Mouse (Mus musculus) megakaryocyte, embryonic 14.5 days (primary cell): ENCODE data around the gene Gm26558. TPM values are rescaled to one million over a fixed set of nuclear protein-coding genes. Genes with fewer than 3 reads are reported as not detected.
A peak's percentile ranks its signal among the peaks of the same experiment; 100 is the strongest.

ENCODE experiments used
- H3K27me3 ChIP-seq: replicated peaks from 2 replicates; pipeline ENCODE3; 2012; ENCODE audit warnings: inconsistent platforms
- H3K36me3 ChIP-seq: replicated peaks from 2 replicates; pipeline ENCODE3; 2012; ENCODE audit warnings: low read length, inconsistent platforms, mixed read lengths
- H3K4me1 ChIP-seq: 2 replicates; pipeline ENCODE4 v1.6.1; 2012; ENCODE audit warnings: inconsistent platforms
- H3K4me3 ChIP-seq: replicated peaks from 2 replicates; pipeline ENCODE3; 2012; ENCODE audit warnings: moderate library complexity, mild to moderate bottlenecking, inconsistent platforms
- H3K9me3 ChIP-seq: 2 replicates; pipeline ENCODE4 v1.6.1; 2012; ENCODE audit warnings: inconsistent platforms
- FLI1 ChIP-seq: IDR thresholded peaks from 2 replicates; pipeline ENCODE4 v1.6.1; 2012; ENCODE audit warnings: low read length, inconsistent platforms, mixed read lengths
- GATA1 ChIP-seq: IDR thresholded peaks from 3 replicates; pipeline ENCODE4 v1.6.1; 2012; ENCODE audit warnings: mixed read lengths, low read length, inconsistent platforms, borderline replicate concordance
- polyA plus RNA-seq: library from polyadenylated mRNA; stranded (reverse); fragments of >175 nt; gene quantifications from 2 replicates; pipeline ENCODE4 v1.2.3, GENCODE M21; 2012; ENCODE audit warnings: low replicate concordance; ENCODE audit not compliant: insufficient read depth

Gene Gm26558
- 3.1 and 16.9 TPM in 2 replicates for polyA plus RNA-seq

- Histone ChIP-seq H3K36me3 (peaks cover 23% of the 10 kb centered on the region), H3K27me3 (peaks cover 11% of the 10 kb centered on the region), H3K4me1 (peaks cover 58% of the 10 kb centered on the region), H3K4me3 (peak within 1 kb of the TSS; percentile 99), H3K9me3 (no peaks in the 10 kb centered on the region)
- TF ChIP-seq GATA1 (no peak), FLI1 (no peak)
Observed at GRCm38 (mm10) chr2:70661715-70662495, at the start of gene Gm26558. Gene Gm26558, minus strand, starts transcription at chr2:70662108.

DNA sequence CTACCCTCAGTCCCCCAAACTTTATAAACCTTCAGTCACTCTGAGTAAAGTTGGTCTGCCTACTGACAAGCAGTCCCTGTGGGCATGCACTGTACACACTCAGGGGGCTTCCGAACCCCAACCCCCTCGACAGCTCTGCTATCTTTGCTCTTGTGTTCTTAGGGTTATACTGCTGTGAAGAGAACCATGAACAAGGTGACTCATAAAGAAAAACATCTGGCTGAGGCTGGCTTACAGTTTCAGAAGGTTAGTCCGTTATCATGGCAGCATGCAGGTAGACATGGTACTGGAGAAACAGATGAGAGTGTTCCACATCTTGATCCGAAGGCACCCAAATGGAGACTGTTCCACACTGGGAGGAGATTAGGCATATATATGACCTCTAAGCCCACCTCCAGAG lies 49.0 kb upstream of the Gm26558 start:
- no peaks in the 10 kb centered on the region for H3K27me3 ChIP-seq
- peaks cover 3% of the 10 kb centered on the region for H3K4me1 ChIP-seq
- TF ChIP-seq GATA1 = no peak
- TF ChIP-seq FLI1 = no peak
- H3K9me3 ChIP-seq = no peaks in the 10 kb centered on the region
- H3K36me3 ChIP-seq = peaks cover 85% of the 10 kb centered on the region
- H3K4me3 ChIP-seq = no peak overlapping the region

DNA sequence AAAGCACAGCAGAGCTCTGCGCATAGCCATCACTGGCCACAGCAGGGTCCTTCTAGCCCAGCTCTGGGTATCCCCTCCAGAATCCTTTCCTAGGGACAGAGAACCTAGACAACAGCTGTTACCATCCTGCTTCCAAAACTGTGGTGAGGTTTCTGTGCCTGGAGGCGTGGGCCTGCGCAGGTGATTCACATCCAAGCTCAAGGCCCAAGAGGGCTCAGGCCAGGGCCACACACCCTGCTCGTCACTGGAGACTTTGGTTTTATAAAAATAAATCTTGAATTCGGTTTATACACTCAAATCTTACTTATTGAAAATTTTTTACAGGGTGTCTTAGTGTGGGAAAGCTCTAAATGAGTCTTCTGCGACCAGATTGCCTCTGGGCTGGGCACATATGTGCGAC lies 48.3 kb upstream of the Gm26558 start:
- no peak for TF ChIP-seq GATA1
- TF ChIP-seq FLI1 = no peak
- H3K36me3 ChIP-seq = peaks cover 81% of the 10 kb centered on the region
- H3K27me3 ChIP-seq = no peaks in the 10 kb centered on the region
- H3K4me3 ChIP-seq = no peak overlapping the region
- peaks cover 5% of the 10 kb centered on the region for H3K4me1 ChIP-seq
- no peaks in the 10 kb centered on the region for H3K9me3 ChIP-seq

GRCm38 (mm10) chr2:70708986-70709730 lies 47.2 kb upstream of the Gm26558 start:
- peaks cover 79% of the 10 kb centered on the region for H3K36me3 ChIP-seq
- no peaks in the 10 kb centered on the region for H3K27me3 ChIP-seq
- H3K4me3 ChIP-seq = no peak overlapping the region
- no peak for TF ChIP-seq FLI1
- H3K9me3 ChIP-seq = no peaks in the 10 kb centered on the region
- H3K4me1 ChIP-seq = peaks cover 16% of the 10 kb centered on the region

DNA sequence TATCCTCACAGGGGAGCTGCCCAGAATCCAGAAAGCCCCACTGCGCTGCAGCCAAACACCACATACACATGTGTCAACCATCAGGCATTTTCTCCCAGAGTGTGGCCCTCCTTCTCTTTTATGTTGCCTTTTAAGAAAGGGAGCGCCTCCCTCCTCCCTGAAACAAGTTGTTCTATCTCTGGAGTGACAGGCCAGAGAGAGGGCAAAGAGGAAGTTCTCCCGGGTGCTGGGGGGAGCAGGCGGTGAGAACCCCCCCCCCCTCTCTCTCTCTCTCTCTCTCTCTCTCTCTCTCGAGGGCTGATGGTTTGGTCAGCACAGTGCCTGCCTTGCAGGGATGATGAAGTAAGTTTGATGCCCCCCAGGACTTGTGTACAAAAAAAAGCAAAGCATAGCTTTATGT lies 40.5 kb upstream of the Gm26558 start:
- Histone ChIP-seq H3K4me3 (peak overlapping the region; percentile 44), H3K9me3 (peaks cover 2% of the 10 kb centered on the region; the same call in 1 of the 2 replicates), H3K4me1 (peaks cover 46% of the 10 kb centered on the region), H3K36me3 (peaks cover 43% of the 10 kb centered on the region), H3K27me3 (no peaks in the 10 kb centered on the region)
- no peak for TF ChIP-seq GATA1
- TF ChIP-seq FLI1 = no peak

DNA sequence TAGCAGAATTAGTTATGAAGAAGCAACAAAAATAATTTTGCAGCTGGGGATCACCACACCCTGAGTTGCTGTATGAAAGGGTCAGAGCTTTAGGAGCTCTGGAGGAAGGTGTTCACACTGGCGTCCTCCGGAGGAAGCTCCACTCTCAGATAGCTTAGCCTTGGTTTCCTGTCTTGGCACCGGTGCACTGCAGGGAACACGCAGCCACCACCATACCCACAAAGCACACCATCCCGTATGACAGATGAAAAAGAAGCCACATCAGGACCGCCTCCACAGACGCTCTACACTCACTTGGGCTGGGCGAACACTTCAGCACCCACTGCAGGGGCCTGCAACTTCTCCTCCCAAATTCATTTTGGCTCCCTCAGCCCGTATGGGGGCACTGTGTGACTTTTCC lies 39.7 kb upstream of the Gm26558 start:
- TF ChIP-seq GATA1 (no peak), FLI1 (no peak)
- Histone ChIP-seq H3K4me3 (peak overlapping the region; percentile 42), H3K36me3 (peaks cover 42% of the 10 kb centered on the region), H3K27me3 (no peaks in the 10 kb centered on the region), H3K4me1 (peaks cover 46% of the 10 kb centered on the region), H3K9me3 (peaks cover 2% of the 10 kb centered on the region; the same call in 1 of the 2 replicates)

DNA sequence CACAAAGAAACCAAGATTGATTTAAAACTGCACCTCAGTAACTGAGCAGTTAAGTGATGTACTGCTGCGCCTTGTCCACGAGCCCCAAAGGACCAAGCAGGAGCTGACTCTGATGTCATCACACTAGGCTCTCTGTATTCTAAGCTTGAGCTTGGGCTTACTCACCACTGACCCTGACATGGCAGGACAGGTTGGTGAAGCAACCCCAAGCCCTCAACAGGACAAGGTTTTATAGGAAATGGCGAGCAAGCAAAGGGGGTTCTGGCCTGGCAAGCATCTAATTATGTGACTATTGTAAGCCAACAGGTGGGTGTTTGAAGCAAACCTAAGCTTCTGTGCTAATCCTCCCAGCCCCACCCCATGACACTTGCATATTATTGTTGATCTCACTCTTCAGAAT lies 38.9 kb upstream of the Gm26558 start:
- TF ChIP-seq FLI1 (no peak), GATA1 (no peak)

GRCm38 (mm10) chr2:70695712-70696111 lies 33.8 kb upstream of the Gm26558 start:
- peaks cover 2% of the 10 kb centered on the region; the same call in 1 of the 2 replicates for H3K9me3 ChIP-seq
- no peaks in the 10 kb centered on the region for H3K27me3 ChIP-seq
- H3K4me1 ChIP-seq = peaks cover under 1% of the 10 kb centered on the region
- TF ChIP-seq FLI1 (no peak), GATA1 (no peak)
- H3K4me3 ChIP-seq = no peak overlapping the region
- peaks cover 80% of the 10 kb centered on the region for H3K36me3 ChIP-seq

More for the DNA sequence above, 38.9 kb upstream of the Gm26558 start:
- Histone ChIP-seq H3K27me3 (no peaks in the 10 kb centered on the region), H3K4me1 (peaks cover 46% of the 10 kb centered on the region), H3K9me3 (peaks cover 2% of the 10 kb centered on the region; the same call in 1 of the 2 replicates), H3K4me3 (no peak overlapping the region), H3K36me3 (peaks cover 50% of the 10 kb centered on the region)

GRCm38 (mm10) chr2:70690195-70690594 lies 28.3 kb upstream of the Gm26558 start:
- Histone ChIP-seq H3K4me1 (peaks cover 3% of the 10 kb centered on the region; the same call in 1 of the 2 replicates), H3K4me3 (no peak overlapping the region), H3K9me3 (no peaks in the 10 kb centered on the region), H3K27me3 (no peaks in the 10 kb centered on the region), H3K36me3 (peaks cover 95% of the 10 kb centered on the region)
- no peak for TF ChIP-seq GATA1
